ENCODE assay signal across 19 mouse cellular contexts in the genomic region with DNA sequence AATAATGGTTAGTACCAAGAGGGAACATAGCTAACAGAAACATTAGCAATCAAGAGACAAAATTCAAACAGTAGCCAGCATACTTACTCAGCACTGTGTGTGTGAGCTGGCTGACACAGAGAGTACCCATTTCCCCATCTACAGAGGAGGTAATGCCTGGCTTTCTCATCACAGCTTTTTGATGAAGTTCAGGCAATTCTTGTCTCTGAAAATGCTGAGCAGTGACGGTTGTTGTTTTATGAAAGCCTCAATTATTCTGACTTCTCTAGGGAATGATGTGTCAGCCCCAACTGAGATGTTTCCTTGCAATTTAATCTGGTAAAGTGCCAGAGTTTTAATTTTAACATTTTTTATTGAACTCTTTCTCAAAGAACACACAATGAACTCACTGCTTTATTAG.
"Had no signal": no experiment of that assay in that cellular context is flagged by ENCODE, and none has a peak within 500 bp of the region (broad histone marks: within the 10 kb centered on the region; RNA-seq: fewer than 3 reads in every experiment).

No protein-coding gene starts in this region.

- DNase-seq: kidney, adult 8-10 months; kidney, postnatal 14 days; kidney, postnatal 4 days; left cerebral cortex, postnatal 4 days; liver, postnatal 0 days; lung, embryonic 14.5 days; retina, postnatal 1 day; thymus, postnatal 25 days had no signal

- ATAC-seq: liver, postnatal 0 days; lung, postnatal 0 days; midbrain, embryonic 13.5 days; midbrain, embryonic 16.5 days had no signal

- H3K36me3 ChIP-seq: limb, embryonic 12.5 days; limb, embryonic 15.5 days; midbrain, embryonic 13.5 days; neural tube, embryonic 13.5 days had no signal

- H3K9ac ChIP-seq: limb, embryonic 12.5 days; limb, embryonic 15.5 days; liver, embryonic 14.5 days; liver, postnatal 0 days; lung, embryonic 14.5 days; midbrain, embryonic 13.5 days; neural tube, embryonic 13.5 days had no signal

- H3K27me3 ChIP-seq: limb, embryonic 12.5 days; limb, embryonic 15.5 days; midbrain, embryonic 13.5 days; neural tube, embryonic 13.5 days had no signal

- H3K9me3 ChIP-seq: limb, embryonic 12.5 days; limb, embryonic 15.5 days; midbrain, embryonic 13.5 days; neural tube, embryonic 13.5 days had no signal

- H3K4me1 ChIP-seq: limb, embryonic 12.5 days; limb, embryonic 15.5 days; midbrain, embryonic 13.5 days; neural tube, embryonic 13.5 days had no signal

- H3K27ac ChIP-seq: limb, embryonic 12.5 days; limb, embryonic 15.5 days; liver, embryonic 14.5 days; macrophage; midbrain, embryonic 13.5 days; neural tube, embryonic 13.5 days; stomach, postnatal 0 days had no signal

- H3K4me3 ChIP-seq: limb, embryonic 12.5 days; limb, embryonic 15.5 days; midbrain, embryonic 13.5 days; myocyte; neural tube, embryonic 13.5 days had no signal

- H3K4me2 ChIP-seq: limb, embryonic 12.5 days; limb, embryonic 15.5 days; liver, embryonic 11.5 days; lung, embryonic 14.5 days; midbrain, embryonic 13.5 days; neural tube, embryonic 13.5 days had no signal
